Mouse (Mus musculus) lung, postnatal 0 days (tissue): ENCODE measurements around the gene Nek7.

Experiments used
- CTCF ChIP-seq: IDR thresholded peaks from 2 replicates; pipeline ENCODE4 v1.5.1; 2016; ENCODE audit warnings: antibody characterized with exemption, mild to moderate bottlenecking
- EP300 ChIP-seq: IDR thresholded peaks from 2 replicates; pipeline ENCODE4 v1.6.1; 2016; ENCODE audit warnings: antibody characterized with exemption, mild to moderate bottlenecking, control low read depth

GRCm38 (mm10) chr1:138644991-138645390, 25.1 kb upstream of the Nek7 start:
- TF ChIP-seq EP300 (no peak), CTCF (no peak)
